Mouse (Mus musculus) liver, embryonic 15.5 days (tissue): ENCODE data around the gene Nop58. TPM values are rescaled to one million over a fixed set of nuclear protein-coding genes. Genes with fewer than 3 reads are reported as not detected.

Experiments
- ATAC-seq: fragments of 200-750 bp; cut with Nextera tagmentation; 2 replicates; pipeline ENCODE4 v1.8.0; 2017; ENCODE audit warnings: moderate number of reproducible peaks, mild to moderate bottlenecking, moderate library complexity; ENCODE audit not compliant: insufficient read depth
- H3K27ac ChIP-seq: fragments of 300-500 bp; sonication (generic); replicated peaks from 2 replicates; pipeline ENCODE4 v1.5.1; 2015; ENCODE audit warnings: mild to moderate bottlenecking, inconsistent platforms
- H3K27me3 ChIP-seq: fragments of 300-500 bp; sonication (generic); 2 replicates; pipeline ENCODE4 v1.6.1; 2015; ENCODE audit warnings: mild to moderate bottlenecking, inconsistent platforms
- H3K36me3 ChIP-seq: fragments of 300-500 bp; sonication (generic); replicated peaks from 2 replicates; pipeline ENCODE4 v1.6.1; 2015; ENCODE audit warnings: moderate library complexity, mild to moderate bottlenecking, inconsistent platforms
- H3K4me1 ChIP-seq: fragments of 300-500 bp; sonication (generic); replicated peaks from 2 replicates; pipeline ENCODE4 v1.6.1; 2015; ENCODE audit warnings: inconsistent platforms
- H3K4me2 ChIP-seq: fragments of 300-500 bp; sonication (generic); 2 replicates; pipeline ENCODE4 v1.6.1; 2015; ENCODE audit warnings: moderate library complexity, mild to moderate bottlenecking, inconsistent platforms
- H3K4me3 ChIP-seq: fragments of 300-500 bp; sonication (generic); replicated peaks from 2 replicates; pipeline ENCODE4 v1.5.1; 2015; ENCODE audit warnings: mild to moderate bottlenecking, inconsistent platforms
- H3K9ac ChIP-seq: fragments of 300-500 bp; sonication (generic); 2 replicates; pipeline ENCODE4 v1.6.1; 2015; ENCODE audit warnings: moderate library complexity, mild to moderate bottlenecking, inconsistent platforms
- H3K9me3 ChIP-seq: fragments of 300-500 bp; sonication (generic); replicated peaks from 2 replicates; pipeline ENCODE4 v1.6.1; 2016; ENCODE audit warnings: inconsistent platforms
- WGBS: fragments of 180-500 bp; shearing (Covaris S2); methylation state at CpG from one replicate; pipeline ENCODE4 v1.1.7; 2015; ENCODE audit warnings: mixed read lengths; ENCODE audit not compliant: insufficient replicate concordance; 5-methylcytosine and 5-hydroxymethylcytosine counted together
- polyA plus RNA-seq: library from polyadenylated mRNA; unstranded; fragments of >200 nt; fragmentation: Nextera tagmentation; extraction: Ambion mirVana; gene quantifications from 2 replicates; pipeline ENCODE4 v1.2.1, GENCODE M21; 2015

Nop58 gene
- polyA plus RNA-seq, 1 experiment from 2014 or later: 112 TPM

GRCm38 (mm10) chr1:59763164-59763768, 78.5 kb downstream of the Nop58 start, which contains the start of gene Bmpr2:
Gene Bmpr2 (plus strand): TSS chr1:59763400.
- Histone ChIP-seq H3K9ac (peak within 1 kb of the TSS; percentile 79), H3K27me3 (peaks cover 13% of the 10 kb centered on the region), H3K4me1 (peaks cover 23% of the 10 kb centered on the region), H3K36me3 (no peaks in the 10 kb centered on the region), H3K4me2 (peak within 1 kb of the TSS; percentile 99), H3K4me3 (peak within 1 kb of the TSS; percentile 73), H3K9me3 (no peaks in the 10 kb centered on the region), H3K27ac (peak within 1 kb of the TSS; percentile 85)
- ATAC-seq: peak; percentile 88
- under 1% methylated on average over 51 of the region's 75 CpGs for WGBS

- peak overlapping the region; percentile 73 for H3K4me3 ChIP-seq
- H3K27me3 ChIP-seq: peaks cover 13% of the 10 kb centered on the region
- peak overlapping the region; percentile 79 for H3K9ac ChIP-seq
- H3K9me3 ChIP-seq: no peaks in the 10 kb centered on the region
- H3K4me1 ChIP-seq: peaks cover 23% of the 10 kb centered on the region
- peak overlapping the region; percentile 99 for H3K4me2 ChIP-seq
- peak overlapping the region; percentile 85 for H3K27ac ChIP-seq
- ATAC-seq: peak; percentile 54
- no peaks in the 10 kb centered on the region for H3K36me3 ChIP-seq
- WGBS: 1% methylated on average over 44 of the region's 55 CpGs
Observed at GRCm38 (mm10) chr1:59763781-59764251, 79.0 kb downstream of the Nop58 start.

- peak overlapping the region; percentile 85 for H3K27ac ChIP-seq
- no peak for ATAC-seq
Observed at GRCm38 (mm10) chr1:59764407-59764971, 79.7 kb downstream of the Nop58 start.

GRCm38 (mm10) chr1:59765279-59765678, 80.5 kb downstream of the Nop58 start:
- no peak overlapping the region for H3K9ac ChIP-seq
- ATAC-seq: no peak
- H3K36me3 ChIP-seq: no peaks in the 10 kb centered on the region
- H3K9me3 ChIP-seq: no peaks in the 10 kb centered on the region
- WGBS: 4% methylated on average over 4 of the region's 4 CpGs
- H3K4me3 ChIP-seq: peak overlapping the region; percentile 19; the same call in 1 of the 2 replicates
- H3K27ac ChIP-seq: no peak overlapping the region
- peaks cover 13% of the 10 kb centered on the region for H3K27me3 ChIP-seq
- peak overlapping the region; percentile 44 for H3K4me2 ChIP-seq
- H3K4me1 ChIP-seq: peaks cover 23% of the 10 kb centered on the region

More at GRCm38 (mm10) chr1:59764407-59764971, 79.7 kb downstream of the Nop58 start:
- Histone ChIP-seq H3K27me3 (peaks cover 13% of the 10 kb centered on the region), H3K4me3 (peak overlapping the region; percentile 73), H3K36me3 (no peaks in the 10 kb centered on the region), H3K9ac (peak overlapping the region; percentile 79), H3K4me2 (peak overlapping the region; percentile 99), H3K4me1 (peaks cover 23% of the 10 kb centered on the region), H3K9me3 (no peaks in the 10 kb centered on the region)
- WGBS: 0% methylated on average over 27 of the region's 27 CpGs

- no peak overlapping the region for H3K4me3 ChIP-seq
- no peaks in the 10 kb centered on the region for H3K9me3 ChIP-seq
- H3K27me3 ChIP-seq: peaks cover 13% of the 10 kb centered on the region
- no peak for ATAC-seq
- peaks cover 25% of the 10 kb centered on the region for H3K4me1 ChIP-seq
- no peaks in the 10 kb centered on the region for H3K36me3 ChIP-seq
- H3K27ac ChIP-seq: no peak overlapping the region
- H3K4me2 ChIP-seq: peak overlapping the region; percentile 29; the same call in 1 of the 2 replicates
- no peak overlapping the region for H3K9ac ChIP-seq
Observed at GRCm38 (mm10) chr1:59766626-59767025, 81.9 kb downstream of the Nop58 start.

Other genes starting within 250 kb of the Nop58 start
- 1.1 and 1.3 TPM in 2 replicates for gene Fzd7, start 202.5 kb upstream of the Nop58 start, polyA plus RNA-seq
- 0.12 TPM in 1 of 2 replicates, not detected in the other for gene Gm973, start 168.7 kb upstream of the Nop58 start, polyA plus RNA-seq
- 108 and 126 TPM in 2 replicates for gene Sumo1, start 14.1 kb upstream of the Nop58 start, polyA plus RNA-seq
- gene Bmpr2, start 78.4 kb downstream of the Nop58 start, polyA plus RNA-seq: 0.88 and 0.90 TPM in 2 replicates
- 1.9 and 2.0 TPM in 2 replicates for gene Fam117b, start 228.0 kb downstream of the Nop58 start, polyA plus RNA-seq